Mouse (Mus musculus): Measurements from ENCODE around the gene Ilk. TPM values are rescaled to one million over a fixed set of nuclear protein-coding genes. Genes with fewer than 3 reads are reported as not detected.
"Not testable (repeated sequence)": the region's sequence is repeated elsewhere in the genome, so short reads cannot be mapped to it uniquely, and the experiment has no call there.

Ilk gene
- polyA plus RNA-seq, 1 experiment from 2014 or later: 417 TPM

DNA sequence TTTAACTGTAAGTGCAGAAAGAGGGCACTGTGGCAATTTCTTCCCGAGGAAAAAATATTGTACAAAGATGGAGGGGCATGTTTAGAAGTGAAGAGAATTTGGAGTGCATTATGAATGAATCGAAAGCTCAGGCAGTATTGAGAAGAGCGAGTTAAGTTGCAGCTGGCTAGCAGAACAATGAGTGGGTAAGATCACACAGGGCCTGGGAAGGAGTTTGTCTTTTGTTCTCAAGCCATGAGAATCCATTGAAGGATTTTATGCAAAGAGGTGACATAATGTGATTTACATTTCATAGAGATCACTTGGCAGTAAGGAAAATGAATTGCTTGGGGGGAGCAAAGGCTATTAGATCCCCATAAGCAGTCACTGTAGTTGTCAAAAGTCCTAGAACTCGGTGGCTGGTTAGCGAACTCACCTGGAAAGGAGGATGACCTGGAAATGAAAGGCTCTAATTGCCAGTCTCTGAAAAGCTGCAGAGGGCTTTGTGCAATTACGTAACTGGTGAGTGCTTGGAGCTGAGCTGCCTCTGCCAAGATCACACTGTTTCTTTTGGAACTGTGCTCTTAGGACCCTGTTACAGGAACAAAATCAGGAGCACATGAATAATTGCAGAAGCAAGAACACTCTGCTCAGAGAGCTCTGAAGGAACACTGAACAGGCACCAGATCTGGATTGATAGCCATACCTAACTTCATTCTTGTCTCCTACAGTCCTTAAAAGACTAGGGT, 7.5 kb upstream of the Ilk start:
- no peaks in the 10 kb centered on the region for H3K4me1 ChIP-seq (ENCODE audit: control insufficient read depth, insufficient read depth, low read length)
- 81% methylated on average over 6 of the region's 6 CpGs for WGBS
- H3K27ac ChIP-seq (ENCODE audit: low read length): no peak overlapping the region
- peaks cover 18% of the 10 kb centered on the region for H3K36me3 ChIP-seq (ENCODE audit: control insufficient read depth, insufficient read depth, low read length)
- no peak overlapping the region for H3K4me3 ChIP-seq (replicated peaks; ENCODE audit: low read length)
- H3K27me3 ChIP-seq (ENCODE audit: control insufficient read depth, insufficient read depth, low read length): no peaks in the 10 kb centered on the region
- no peak overlapping the region for H3K9ac ChIP-seq (ENCODE audit: low read length)
- no peak for ATAC-seq (ENCODE audit: insufficient read depth, low FRiP score)
- H3K4me2 ChIP-seq (ENCODE audit: low read depth, low read length): no peak overlapping the region
- no peaks in the 10 kb centered on the region for H3K9me3 ChIP-seq (replicated peaks; ENCODE audit: control insufficient read depth, low read length)

- Histone ChIP-seq H3K9me3 (replicated peaks; ENCODE audit: control insufficient read depth, low read length) (no peaks in the 10 kb centered on the region), H3K4me2 (ENCODE audit: low read depth, low read length) (no peak overlapping the region), H3K36me3 (ENCODE audit: control insufficient read depth, insufficient read depth, low read length) (peaks cover 24% of the 10 kb centered on the region), H3K27me3 (ENCODE audit: control insufficient read depth, insufficient read depth, low read length) (no peaks in the 10 kb centered on the region), H3K4me3 (replicated peaks; ENCODE audit: low read length) (no peak overlapping the region), H3K9ac (ENCODE audit: low read length) (no peak overlapping the region), H3K27ac (ENCODE audit: low read length) (no peak overlapping the region), H3K4me1 (ENCODE audit: control insufficient read depth, insufficient read depth, low read length) (peaks cover 14% of the 10 kb centered on the region)
- 93% methylated on average over 11 of the region's 11 CpGs for WGBS
- no peak for ATAC-seq (ENCODE audit: insufficient read depth, low FRiP score)
Observed at GRCm38 (mm10) chr7:105733836-105734235, 2.6 kb upstream of the Ilk start.

- H3K4me2 ChIP-seq (ENCODE audit: low read depth, low read length): no peak overlapping the region
- 80% methylated on average over 8 of the region's 8 CpGs for WGBS
- peak overlapping the region; percentile 93; the same call in 1 of the 2 replicates for H3K4me3 ChIP-seq (replicated peaks; ENCODE audit: low read length)
- no peaks in the 10 kb centered on the region for H3K9me3 ChIP-seq (replicated peaks; ENCODE audit: control insufficient read depth, low read length)
- peaks cover 20% of the 10 kb centered on the region for H3K4me1 ChIP-seq (ENCODE audit: control insufficient read depth, insufficient read depth, low read length)
- peak overlapping the region; percentile 95; the same call in 1 of the 2 replicates for H3K9ac ChIP-seq (ENCODE audit: low read length)
- peaks cover 24% of the 10 kb centered on the region for H3K36me3 ChIP-seq (ENCODE audit: control insufficient read depth, insufficient read depth, low read length)
- no peak for ATAC-seq (ENCODE audit: insufficient read depth, low FRiP score)
- H3K27ac ChIP-seq (ENCODE audit: low read length): no peak overlapping the region
- H3K27me3 ChIP-seq (ENCODE audit: control insufficient read depth, insufficient read depth, low read length): no peaks in the 10 kb centered on the region
Observed at GRCm38 (mm10) chr7:105734826-105735225, 1.6 kb upstream of the Ilk start.

DNA sequence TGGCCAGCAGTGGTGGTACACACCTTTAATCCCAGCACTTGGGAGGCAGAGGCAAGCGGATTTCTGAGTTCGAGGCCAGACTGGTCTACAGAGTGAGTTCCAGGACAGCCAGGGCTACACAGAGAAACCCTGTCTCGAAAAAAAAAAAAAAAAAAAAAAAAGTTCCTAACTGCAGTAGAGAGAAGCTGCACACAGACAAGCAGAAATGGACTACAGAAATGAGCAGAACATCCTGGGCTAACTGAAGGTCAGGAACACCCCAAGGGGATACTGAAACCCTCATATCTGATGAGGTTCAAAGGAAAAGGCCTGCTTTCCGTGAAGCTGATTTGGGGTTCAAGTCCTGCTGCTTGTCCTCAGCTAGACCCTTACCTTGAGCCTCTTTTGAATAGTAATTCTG, 928 bp upstream of the Ilk start:
- H3K4me1 ChIP-seq (ENCODE audit: control insufficient read depth, insufficient read depth, low read length): peaks cover 20% of the 10 kb centered on the region
- H3K27me3 ChIP-seq (ENCODE audit: control insufficient read depth, insufficient read depth, low read length); H3K9me3 ChIP-seq (replicated peaks; ENCODE audit: control insufficient read depth, low read length); ATAC-seq (ENCODE audit: insufficient read depth, low FRiP score): not testable (repeated sequence)
- peak overlapping the region; percentile 93 for H3K4me3 ChIP-seq (replicated peaks; ENCODE audit: low read length)
- H3K27ac ChIP-seq (ENCODE audit: low read length): peak overlapping the region; percentile 95; the same call in 1 of the 2 replicates
- peaks cover 29% of the 10 kb centered on the region for H3K36me3 ChIP-seq (ENCODE audit: control insufficient read depth, insufficient read depth, low read length)
- peak overlapping the region; percentile 73 for H3K4me2 ChIP-seq (ENCODE audit: low read depth, low read length)
- peak overlapping the region; percentile 95 for H3K9ac ChIP-seq (ENCODE audit: low read length)
- 39% methylated on average over 4 of the region's 4 CpGs for WGBS

DNA sequence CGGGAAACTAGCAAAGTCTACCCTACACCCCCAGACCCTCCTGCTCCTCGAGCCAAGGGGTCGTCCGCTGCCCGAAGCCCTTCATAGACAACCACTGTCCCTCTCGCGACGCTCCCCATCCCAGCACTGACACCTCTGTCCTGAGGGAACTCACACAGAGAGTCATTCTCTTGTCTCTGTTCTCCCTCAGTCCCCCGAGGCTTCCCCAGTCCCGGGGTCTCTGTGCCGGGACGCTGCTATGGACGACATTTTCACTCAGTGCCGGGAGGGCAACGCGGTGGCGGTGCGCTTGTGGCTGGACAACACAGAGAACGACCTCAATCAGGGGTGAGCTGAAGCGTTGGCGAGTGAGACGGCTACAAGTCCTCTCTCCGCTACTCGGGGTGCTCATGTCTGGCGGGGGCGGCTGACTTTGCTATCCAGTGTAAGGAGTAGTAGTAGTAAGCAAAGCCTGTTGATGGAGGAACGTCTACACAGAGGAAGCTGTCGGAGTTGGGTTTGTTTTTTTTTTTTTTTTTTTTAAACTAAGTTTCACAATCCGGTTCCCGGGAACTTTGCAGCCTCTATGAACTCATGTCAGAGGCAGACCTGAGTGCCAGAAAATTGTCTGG, 624 bp downstream of the Ilk start, which contains the start of gene Rrp8:
Rrp8 (minus strand) TSS at position 475 of the 611 bp plus-strand sequence.
- WGBS: under 1% methylated on average over 30 of the region's 30 CpGs
- peaks cover 33% of the 10 kb centered on the region for H3K36me3 ChIP-seq (ENCODE audit: control insufficient read depth, insufficient read depth, low read length)

GRCm38 (mm10) chr7:105737648-105738047, 1.3 kb downstream of the Ilk start:
- Histone ChIP-seq H3K4me2 (ENCODE audit: low read depth, low read length) (peak overlapping the region; percentile 69), H3K4me1 (ENCODE audit: control insufficient read depth, insufficient read depth, low read length) (peaks cover 24% of the 10 kb centered on the region), H3K9ac (ENCODE audit: low read length) (peak overlapping the region; percentile 95), H3K9me3 (replicated peaks; ENCODE audit: control insufficient read depth, low read length) (no peaks in the 10 kb centered on the region), H3K36me3 (ENCODE audit: control insufficient read depth, insufficient read depth, low read length) (peaks cover 28% of the 10 kb centered on the region), H3K27me3 (ENCODE audit: control insufficient read depth, insufficient read depth, low read length) (no peaks in the 10 kb centered on the region), H3K4me3 (replicated peaks; ENCODE audit: low read length) (peak overlapping the region; percentile 93), H3K27ac (ENCODE audit: low read length) (peak overlapping the region; percentile 95)
- no peak for ATAC-seq (ENCODE audit: insufficient read depth, low FRiP score)
- 25% methylated on average over 3 of the region's 3 CpGs for WGBS

More for the DNA sequence above, 624 bp downstream of the Ilk start, which contains the start of gene Rrp8:
- peak within 1 kb of the TSS; percentile 73 for H3K4me2 ChIP-seq (ENCODE audit: low read depth, low read length)
- peak within 1 kb of the TSS; percentile 95 for H3K9ac ChIP-seq (ENCODE audit: low read length)
- H3K27me3 ChIP-seq (ENCODE audit: control insufficient read depth, insufficient read depth, low read length): no peaks in the 10 kb centered on the region
- peak within 1 kb of the TSS; percentile 97 for H3K27ac ChIP-seq (ENCODE audit: low read length)
- H3K4me3 ChIP-seq (replicated peaks; ENCODE audit: low read length): peak within 1 kb of the TSS; percentile 93
- ATAC-seq (ENCODE audit: insufficient read depth, low FRiP score): peak; percentile 0; the same call in 1 of the 2 replicates
- peaks cover 24% of the 10 kb centered on the region for H3K4me1 ChIP-seq (ENCODE audit: control insufficient read depth, insufficient read depth, low read length)
- no peaks in the 10 kb centered on the region for H3K9me3 ChIP-seq (replicated peaks; ENCODE audit: control insufficient read depth, low read length)

DNA sequence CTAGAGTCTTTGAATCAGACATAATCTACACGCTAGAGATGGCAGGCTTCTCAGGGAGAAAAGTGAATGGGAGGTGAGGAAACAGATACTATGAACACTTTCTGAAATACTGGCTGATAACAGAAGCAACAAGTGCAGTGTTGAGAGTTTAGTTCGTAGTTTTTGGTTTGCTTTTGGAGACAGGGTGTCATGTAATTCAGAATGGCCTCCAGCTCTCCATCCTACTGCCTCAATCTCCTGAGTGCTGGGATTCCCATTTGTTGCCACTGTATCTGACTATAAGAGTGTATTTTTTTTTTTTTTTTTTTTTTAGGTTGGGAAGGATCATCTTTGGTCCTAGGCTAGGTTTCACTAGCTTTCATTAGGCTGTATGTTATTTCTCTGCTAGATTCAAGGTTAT, 1.9 kb downstream of the Ilk start:
- Histone ChIP-seq H3K4me1 (ENCODE audit: control insufficient read depth, insufficient read depth, low read length) (peaks cover 30% of the 10 kb centered on the region), H3K36me3 (ENCODE audit: control insufficient read depth, insufficient read depth, low read length) (peaks cover 26% of the 10 kb centered on the region), H3K27ac (ENCODE audit: low read length) (peak overlapping the region; percentile 97), H3K27me3 (ENCODE audit: control insufficient read depth, insufficient read depth, low read length) (no peaks in the 10 kb centered on the region), H3K4me2 (ENCODE audit: low read depth, low read length) (peak overlapping the region; percentile 69), H3K4me3 (replicated peaks; ENCODE audit: low read length) (peak overlapping the region; percentile 93), H3K9me3 (replicated peaks; ENCODE audit: control insufficient read depth, low read length) (no peaks in the 10 kb centered on the region), H3K9ac (ENCODE audit: low read length) (peak overlapping the region; percentile 60)
- ATAC-seq (ENCODE audit: insufficient read depth, low FRiP score): no peak
- 65% methylated on average over 2 of the region's 2 CpGs for WGBS

DNA sequence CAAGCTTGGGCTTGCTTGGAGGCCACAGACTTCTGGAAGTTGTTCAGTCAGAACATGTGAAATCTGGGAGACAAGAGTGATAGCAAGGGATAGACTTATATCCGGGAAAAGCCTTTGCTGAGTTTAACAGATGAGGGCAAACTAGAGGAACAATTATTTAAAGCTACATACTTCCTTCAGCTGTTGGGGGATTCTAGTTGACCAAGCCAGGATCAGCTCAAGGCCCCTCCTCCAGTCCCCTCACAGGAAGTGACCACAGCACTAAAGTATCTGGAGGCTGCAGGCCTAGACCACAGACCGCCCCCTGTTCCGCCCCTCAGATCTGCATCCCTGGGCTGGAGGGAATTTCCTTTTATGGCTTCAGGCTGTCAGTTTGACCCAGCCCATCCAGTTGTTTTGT, 2.6 kb downstream of the Ilk start:
- Histone ChIP-seq H3K4me1 (ENCODE audit: control insufficient read depth, insufficient read depth, low read length) (peaks cover 31% of the 10 kb centered on the region), H3K36me3 (ENCODE audit: control insufficient read depth, insufficient read depth, low read length) (peaks cover 19% of the 10 kb centered on the region), H3K4me3 (replicated peaks; ENCODE audit: low read length) (peak overlapping the region; percentile 93), H3K9ac (ENCODE audit: low read length) (peak overlapping the region; percentile 59), H3K9me3 (replicated peaks; ENCODE audit: control insufficient read depth, low read length) (no peaks in the 10 kb centered on the region), H3K4me2 (ENCODE audit: low read depth, low read length) (peak overlapping the region; percentile 69), H3K27ac (ENCODE audit: low read length) (peak overlapping the region; percentile 97), H3K27me3 (ENCODE audit: control insufficient read depth, insufficient read depth, low read length) (no peaks in the 10 kb centered on the region)
- ATAC-seq (ENCODE audit: insufficient read depth, low FRiP score): peak; percentile 73
- WGBS: 25% methylated on average over 3 of the region's 3 CpGs
